Mouse (Mus musculus) myocyte (in vitro differentiated cells): Measurements from ENCODE around the gene Clpb. TPM values are rescaled to one million over a fixed set of nuclear protein-coding genes. Genes with fewer than 3 reads are reported as not detected.

Source experiments
- H3K27me3 ChIP-seq: one replicate; pipeline ENCODE4 v1.6.1; 2011; ENCODE audit not compliant: control insufficient read depth, insufficient read depth, insufficient read length
- H3K36me3 ChIP-seq: one replicate; pipeline ENCODE4 v1.6.1; 2011; ENCODE audit not compliant: control insufficient read depth, insufficient read depth
- H3K4me2 ChIP-seq: one replicate; pipeline ENCODE4 v1.6.1; 2011; ENCODE audit warnings: low read depth, control low read depth
- H3K4me3 ChIP-seq: one replicate; pipeline ENCODE4 v1.5.1; 2011; ENCODE audit warnings: mild to moderate bottlenecking, control low read depth, moderate library complexity
- H3K79me2 ChIP-seq: one replicate; pipeline ENCODE4 v1.6.1; 2011; ENCODE audit not compliant: control insufficient read depth, insufficient read depth
- H3ac ChIP-seq: one replicate; pipeline ENCODE4 v1.6.1; 2011; ENCODE audit not compliant: control insufficient read depth, insufficient read length
- POLR2A ChIP-seq: IDR thresholded peaks from one replicate; pipeline ENCODE4 v1.6.1; 2011; ENCODE audit warnings: low read depth, mild to moderate bottlenecking, control low read depth, moderate library complexity; ENCODE audit not compliant: insufficient read length
- REST ChIP-seq: IDR thresholded peaks from one replicate; pipeline ENCODE4 v1.6.1; 2011; ENCODE audit warnings: mild to moderate bottlenecking, control low read depth, moderate library complexity; ENCODE audit not compliant: insufficient read depth, insufficient read length
- TCF3 ChIP-seq: IDR thresholded peaks from one replicate; pipeline ENCODE4 v1.6.1; 2011; ENCODE audit warnings: low read depth, control low read depth; ENCODE audit not compliant: insufficient read length
- USF1 ChIP-seq: IDR thresholded peaks from one replicate; pipeline ENCODE4 v1.6.1; 2011; ENCODE audit warnings: low read depth, mild to moderate bottlenecking, control low read depth, moderate library complexity
- polyA plus RNA-seq: library from polyadenylated mRNA; unstranded; fragments of >200 nt; fragmentation: generic; extraction: Trizol; gene quantifications from one replicate; pipeline ENCODE4 v1.2.1, GENCODE M21; 2012; ENCODE audit warnings: missing spikeins

Gene Clpb
- polyA plus RNA-seq, 1 experiment = 114 TPM

- H3K36me3 ChIP-seq = no peaks in the 10 kb centered on the region
- H3ac ChIP-seq = no peak overlapping the region
- H3K4me3 ChIP-seq = no peak overlapping the region
- no peak overlapping the region for H3K4me2 ChIP-seq
- no peaks in the 10 kb centered on the region for H3K27me3 ChIP-seq
- no peak for TF ChIP-seq TCF3
- TF ChIP-seq REST = no peak
- TF ChIP-seq POLR2A = no peak
- TF ChIP-seq USF1 = no peak
- H3K79me2 ChIP-seq = no peaks in the 10 kb centered on the region
These were observed 180.8 kb downstream of the Clpb start for GRCm38 (mm10) chr7:101844186-101844585.

Other genes starting within 250 kb of the Clpb start
- gene Pde2a, start 241.9 kb upstream of the Clpb start, polyA plus RNA-seq = 49.3 TPM
- not detected for gene Art2b, start 78.0 kb upstream of the Clpb start, polyA plus RNA-seq
- 0.02 TPM for gene Phox2a, start 154.7 kb downstream of the Clpb start, polyA plus RNA-seq
- gene Inppl1, start 174.6 kb downstream of the Clpb start, polyA plus RNA-seq = 241 TPM
- gene Folr2, start 193.6 kb downstream of the Clpb start, polyA plus RNA-seq = not detected
- gene Anapc15, start 200.1 kb downstream of the Clpb start, polyA plus RNA-seq = 35.1 TPM
- gene Folr1, start 207.2 kb downstream of the Clpb start, polyA plus RNA-seq = 2.2 TPM
- 202 TPM for gene Lamtor1, start 242.3 kb downstream of the Clpb start, polyA plus RNA-seq
- gene Tomt, start 242.7 kb downstream of the Clpb start, polyA plus RNA-seq = 0.06 TPM